Mouse (Mus musculus): Measurements from ENCODE around the gene Pcbd2. TPM values are rescaled to one million over a fixed set of nuclear protein-coding genes. Genes with fewer than 3 reads are reported as not detected.
A peak's percentile ranks its signal among the peaks of the same experiment; 100 is the strongest.

Gene Pcbd2
- polyA plus RNA-seq, 1 experiment from 2014 or later = 46.8 TPM

DNA sequence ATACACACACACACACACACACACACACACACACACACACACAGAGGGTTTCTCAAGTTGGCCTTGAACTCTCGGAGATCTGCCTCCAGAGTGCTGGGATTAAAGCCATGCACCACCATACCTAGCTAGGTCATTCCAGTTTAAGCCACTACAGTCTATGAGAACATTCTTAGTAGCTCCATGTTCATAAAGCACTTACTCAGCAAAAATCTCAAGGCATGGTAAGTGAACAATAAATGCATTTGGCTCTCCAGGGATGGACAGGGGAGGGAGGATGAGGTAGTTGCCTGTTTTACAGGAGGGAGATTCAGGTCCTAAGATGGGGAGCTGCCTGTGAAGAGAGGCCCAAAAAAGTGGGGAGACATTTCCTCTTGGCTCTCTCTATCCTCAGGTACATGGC is 76.8 kb downstream of the Pcbd2 start:
- Histone ChIP-seq H3K9me3 (peaks cover 11% of the 10 kb centered on the region; the same call in 1 of the 2 replicates), H3K4me3 (replicated peaks) (no peak overlapping the region), H3K27me3 (no peaks in the 10 kb centered on the region; the same call in 1 of the 2 replicates), H3K9ac (replicated peaks) (no peak overlapping the region), H3K4me1 (replicated peaks) (0 out of 2 replicates have a peak, but pooled peaks cover 3% of the 10 kb centered on the region), H3K36me3 (no peaks in the 10 kb centered on the region), H3K27ac (no peak overlapping the region), H3K4me2 (no peak overlapping the region)
- no peak for ATAC-seq (ENCODE audit: insufficient number of reproducible peaks, insufficient read depth, low FRiP score, low TSS enrichment, low read depth)
- 96% methylated on average over 1 of the region's 1 CpGs for WGBS

DNA sequence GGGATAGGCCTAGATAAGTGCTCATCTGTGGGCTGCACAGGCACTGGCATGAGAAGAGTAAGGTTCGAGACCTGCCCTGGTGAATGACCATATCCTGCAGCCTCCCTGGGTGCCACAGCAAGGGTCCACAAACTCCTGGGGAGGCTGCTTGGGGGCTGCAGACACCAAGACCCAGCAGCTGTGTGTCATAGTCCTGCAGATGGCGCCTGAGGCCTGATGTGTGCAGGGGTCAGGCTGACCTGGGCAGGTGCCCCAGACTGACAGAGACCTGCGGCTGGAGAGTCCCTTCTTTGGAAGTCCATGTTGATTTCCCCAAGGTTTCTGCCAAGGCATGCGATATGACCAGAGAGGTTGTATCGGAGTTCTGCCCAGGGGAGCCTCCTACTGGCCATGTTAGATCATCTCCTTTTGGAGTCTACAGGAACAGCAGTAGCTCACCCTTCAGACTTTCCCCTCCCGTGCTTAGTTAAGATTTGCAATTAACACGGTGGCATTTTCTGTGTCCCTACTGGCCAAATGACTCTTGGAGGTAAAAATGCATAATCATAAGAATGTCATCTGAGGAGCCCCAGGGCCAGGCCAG is 82.0 kb downstream of the Pcbd2 start:
- 71% methylated on average over 7 of the region's 7 CpGs for WGBS
- no peak for ATAC-seq (ENCODE audit: insufficient number of reproducible peaks, insufficient read depth, low FRiP score, low TSS enrichment, low read depth)
- no peak overlapping the region for H3K9ac ChIP-seq (replicated peaks)
- no peaks in the 10 kb centered on the region for H3K9me3 ChIP-seq
- peaks cover 12% of the 10 kb centered on the region for H3K4me1 ChIP-seq (replicated peaks)
- no peaks in the 10 kb centered on the region; the same call in 1 of the 2 replicates for H3K27me3 ChIP-seq
- no peak overlapping the region for H3K27ac ChIP-seq
- H3K4me3 ChIP-seq (replicated peaks) = no peak overlapping the region
- no peaks in the 10 kb centered on the region for H3K36me3 ChIP-seq
- no peak overlapping the region for H3K4me2 ChIP-seq

DNA sequence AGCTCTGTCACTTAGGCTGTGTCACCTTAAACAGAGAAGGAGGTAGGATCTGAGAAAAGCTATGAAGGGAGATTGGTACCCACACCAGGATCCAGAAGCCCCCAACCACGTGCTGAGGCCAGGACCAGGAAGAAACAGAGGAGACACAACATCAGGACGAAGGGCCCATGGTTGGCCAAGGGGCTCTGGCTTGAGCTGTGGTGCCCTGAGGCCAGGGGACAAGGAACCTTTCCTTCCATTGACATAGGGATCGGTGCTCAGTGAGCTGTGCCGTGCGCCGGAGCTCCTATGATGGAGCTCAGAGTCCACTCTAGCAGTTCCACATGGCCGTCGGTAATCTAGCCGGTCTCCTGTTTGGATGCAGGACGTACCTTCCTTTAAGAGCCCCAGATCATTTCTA is 82.5 kb downstream of the Pcbd2 start:
- Histone ChIP-seq H3K36me3 (no peaks in the 10 kb centered on the region), H3K9me3 (no peaks in the 10 kb centered on the region), H3K27me3 (no peaks in the 10 kb centered on the region; the same call in 1 of the 2 replicates), H3K9ac (replicated peaks) (no peak overlapping the region), H3K27ac (no peak overlapping the region), H3K4me1 (replicated peaks) (peaks cover 11% of the 10 kb centered on the region), H3K4me3 (replicated peaks) (no peak overlapping the region), H3K4me2 (no peak overlapping the region)
- WGBS = 95% methylated on average over 10 of the region's 10 CpGs
- ATAC-seq (ENCODE audit: insufficient number of reproducible peaks, insufficient read depth, low FRiP score, low TSS enrichment, low read depth) = no peak

DNA sequence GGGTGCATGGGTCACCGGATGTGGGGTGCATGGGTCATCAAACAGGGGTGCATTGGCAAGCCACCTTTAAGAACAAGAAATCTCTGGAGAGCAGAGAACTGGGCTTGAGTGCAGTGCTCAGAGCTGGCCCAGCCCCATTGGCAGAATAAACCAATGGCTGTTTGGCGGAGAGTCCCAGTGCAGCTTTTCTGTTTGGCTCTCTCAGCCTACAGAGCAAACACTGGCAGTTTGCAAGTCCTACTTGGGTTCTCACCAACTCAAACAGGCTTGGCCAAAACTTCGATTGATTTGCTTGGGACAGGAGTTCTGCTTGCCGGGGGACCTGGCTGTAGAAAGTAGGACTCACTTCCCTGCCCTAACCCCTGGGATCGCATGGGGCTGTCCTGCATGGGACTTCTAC is 83.8 kb downstream of the Pcbd2 start:
- H3K27ac ChIP-seq = no peak overlapping the region
- H3K36me3 ChIP-seq = no peaks in the 10 kb centered on the region
- ATAC-seq (ENCODE audit: insufficient number of reproducible peaks, insufficient read depth, low FRiP score, low TSS enrichment, low read depth) = no peak
- no peaks in the 10 kb centered on the region for H3K9me3 ChIP-seq
- H3K27me3 ChIP-seq = peaks cover 2% of the 10 kb centered on the region; the same call in 1 of the 2 replicates
- peaks cover 9% of the 10 kb centered on the region for H3K4me1 ChIP-seq (replicated peaks)
- no peak overlapping the region for H3K9ac ChIP-seq (replicated peaks)
- 77% methylated on average over 5 of the region's 5 CpGs for WGBS
- H3K4me2 ChIP-seq = no peak overlapping the region
- no peak overlapping the region for H3K4me3 ChIP-seq (replicated peaks)

DNA sequence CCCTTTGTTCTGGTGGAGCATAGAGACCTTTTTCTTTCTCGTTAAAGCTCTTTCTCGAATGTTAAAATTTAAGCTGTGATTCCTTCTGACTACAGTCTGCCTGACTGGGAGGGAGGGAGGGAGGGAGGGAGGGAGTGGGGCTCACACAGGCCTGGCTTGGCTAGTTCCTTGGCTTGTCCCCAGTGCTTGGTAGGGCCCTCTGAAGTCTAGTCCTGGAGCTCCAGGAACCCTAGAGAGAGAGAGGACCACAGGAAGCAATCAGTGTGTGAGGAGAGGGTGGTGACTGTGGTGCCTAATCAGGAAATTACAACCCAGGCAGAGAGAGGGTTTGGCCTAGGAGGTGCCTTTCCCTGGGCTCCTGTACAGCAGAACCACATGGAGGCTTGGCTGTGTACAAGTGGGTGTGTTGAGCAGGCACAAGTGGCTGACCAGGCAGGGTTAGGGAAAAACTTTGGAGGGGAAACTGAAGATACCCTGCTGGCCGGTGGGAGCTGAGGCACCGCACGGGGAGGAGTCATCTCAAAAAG is 86.4 kb downstream of the Pcbd2 start:
- 0 out of 2 replicates have a peak overlapping the region, but pooled peaks have one; percentile 23 for H3K9ac ChIP-seq (replicated peaks)
- peaks cover 20% of the 10 kb centered on the region for H3K4me1 ChIP-seq (replicated peaks)
- ATAC-seq (ENCODE audit: insufficient number of reproducible peaks, insufficient read depth, low FRiP score, low TSS enrichment, low read depth) = no peak
- WGBS = 58% methylated on average over 5 of the region's 5 CpGs
- no peaks in the 10 kb centered on the region for H3K9me3 ChIP-seq
- H3K27me3 ChIP-seq = peaks cover 10% of the 10 kb centered on the region; the same call in 1 of the 2 replicates
- H3K27ac ChIP-seq = peak overlapping the region; percentile 18
- H3K4me3 ChIP-seq (replicated peaks) = no peak overlapping the region
- H3K4me2 ChIP-seq = no peak overlapping the region
- H3K36me3 ChIP-seq = no peaks in the 10 kb centered on the region

DNA sequence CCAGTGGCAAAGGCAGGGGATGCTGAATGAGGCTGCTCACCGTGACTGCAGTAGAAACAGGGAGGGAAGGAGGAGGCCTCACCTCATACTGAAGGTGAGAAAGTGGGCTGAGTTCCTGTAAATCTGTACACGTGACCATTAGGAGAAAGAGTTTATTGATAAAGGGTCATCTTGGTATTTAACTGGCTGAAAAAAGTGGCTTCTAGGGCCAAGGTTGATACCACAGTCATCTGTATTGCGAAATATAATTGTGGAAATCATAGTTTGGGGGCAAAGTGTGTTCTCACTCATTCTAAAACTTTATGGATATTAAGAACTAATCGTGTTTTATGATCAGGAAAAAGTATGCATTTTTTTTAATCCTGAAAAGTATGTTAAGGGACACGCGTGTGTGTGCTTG is 87.7 kb downstream of the Pcbd2 start:
- H3K27me3 ChIP-seq = peaks cover 10% of the 10 kb centered on the region; the same call in 1 of the 2 replicates
- H3K4me2 ChIP-seq = no peak overlapping the region
- H3K9ac ChIP-seq (replicated peaks) = no peak overlapping the region
- H3K27ac ChIP-seq = no peak overlapping the region
- peaks cover 20% of the 10 kb centered on the region for H3K4me1 ChIP-seq (replicated peaks)
- no peak for ATAC-seq (ENCODE audit: insufficient number of reproducible peaks, insufficient read depth, low FRiP score, low TSS enrichment, low read depth)
- H3K4me3 ChIP-seq (replicated peaks) = no peak overlapping the region
- WGBS = 82% methylated on average over 6 of the region's 6 CpGs
- no peaks in the 10 kb centered on the region for H3K36me3 ChIP-seq
- no peaks in the 10 kb centered on the region for H3K9me3 ChIP-seq

DNA sequence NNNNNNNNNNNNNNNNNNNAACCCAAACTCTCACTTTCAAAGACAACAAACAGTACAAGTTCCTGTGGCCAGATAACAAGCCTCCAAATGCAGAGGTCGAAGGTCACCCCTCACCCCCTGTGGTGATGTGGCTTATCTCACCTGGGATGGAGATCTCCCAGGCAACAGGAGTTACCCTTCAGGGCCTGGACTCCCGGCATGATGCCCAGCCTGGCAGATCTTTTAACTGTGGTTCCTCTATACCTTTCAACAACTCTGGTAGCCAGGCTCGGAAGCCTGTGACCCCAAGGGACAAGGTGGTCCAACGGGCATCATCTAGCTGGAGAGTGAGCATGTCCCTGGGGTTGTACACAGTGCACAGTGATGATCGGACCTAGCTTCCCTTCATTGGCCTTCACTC is 95.3 kb downstream of the Pcbd2 start:
- H3K36me3 ChIP-seq = peaks cover 23% of the 10 kb centered on the region
- no peak for ATAC-seq (ENCODE audit: insufficient number of reproducible peaks, insufficient read depth, low FRiP score, low TSS enrichment, low read depth)
- H3K27me3 ChIP-seq = peaks cover 61% of the 10 kb centered on the region
- WGBS = 54% methylated on average over 5 of the region's 5 CpGs
- no peak overlapping the region for H3K4me3 ChIP-seq (replicated peaks)
- no peak overlapping the region for H3K4me2 ChIP-seq
- peaks cover 37% of the 10 kb centered on the region for H3K4me1 ChIP-seq (replicated peaks)
- H3K9ac ChIP-seq (replicated peaks) = no peak overlapping the region
- H3K9me3 ChIP-seq = no peaks in the 10 kb centered on the region
- H3K27ac ChIP-seq = no peak overlapping the region

DNA sequence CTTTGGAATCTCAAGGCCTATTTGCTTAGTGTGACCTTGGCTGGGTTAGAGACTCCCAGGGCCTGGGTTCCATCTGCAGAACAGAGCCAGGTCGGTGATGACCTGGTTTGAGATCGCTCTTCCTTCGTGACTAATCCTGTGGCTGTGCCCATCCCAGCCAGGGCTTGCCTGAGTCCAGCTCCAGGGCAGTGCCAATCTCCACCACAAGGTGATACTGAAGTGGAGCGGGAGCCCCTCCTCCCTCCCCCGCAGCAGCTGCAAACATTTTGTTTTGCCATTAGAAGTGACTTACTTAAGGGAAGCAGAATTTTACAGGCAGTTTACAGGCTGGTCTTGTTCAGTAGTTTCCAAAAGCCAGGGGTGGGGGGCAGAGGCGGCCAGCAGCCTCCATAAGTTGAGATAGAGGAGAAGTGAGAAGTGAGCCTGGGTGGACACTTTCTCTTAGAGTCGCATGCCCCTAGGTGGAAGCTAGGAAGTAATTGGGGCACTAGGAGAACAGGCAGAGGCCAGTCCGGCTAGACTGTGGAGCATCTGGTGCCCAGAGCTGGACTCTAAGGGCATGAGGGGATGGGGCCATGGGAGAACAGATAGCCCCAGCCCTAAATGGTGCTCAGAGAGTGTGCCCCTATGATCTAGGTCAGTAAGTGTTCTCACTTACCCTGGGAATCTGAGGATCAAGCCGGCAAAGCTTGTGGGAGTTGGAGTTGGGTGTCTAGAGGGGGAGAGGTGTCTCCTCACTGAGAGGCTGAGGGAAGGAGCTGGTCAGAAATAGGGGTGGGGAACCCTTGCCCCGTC is 97.2 kb downstream of the Pcbd2 start:
- peak; percentile 57 for ATAC-seq (ENCODE audit: insufficient number of reproducible peaks, insufficient read depth, low FRiP score, low TSS enrichment, low read depth)
- peak overlapping the region; percentile 95 for H3K27ac ChIP-seq
- peaks cover 75% of the 10 kb centered on the region for H3K27me3 ChIP-seq
- 4% methylated on average over 10 of the region's 10 CpGs for WGBS
- no peaks in the 10 kb centered on the region for H3K9me3 ChIP-seq
- peaks cover 23% of the 10 kb centered on the region for H3K36me3 ChIP-seq
- peaks cover 43% of the 10 kb centered on the region for H3K4me1 ChIP-seq (replicated peaks)
- H3K4me2 ChIP-seq = peak overlapping the region; percentile 74
- peak overlapping the region; percentile 92 for H3K9ac ChIP-seq (replicated peaks)
- peak overlapping the region; percentile 47 for H3K4me3 ChIP-seq (replicated peaks)

DNA sequence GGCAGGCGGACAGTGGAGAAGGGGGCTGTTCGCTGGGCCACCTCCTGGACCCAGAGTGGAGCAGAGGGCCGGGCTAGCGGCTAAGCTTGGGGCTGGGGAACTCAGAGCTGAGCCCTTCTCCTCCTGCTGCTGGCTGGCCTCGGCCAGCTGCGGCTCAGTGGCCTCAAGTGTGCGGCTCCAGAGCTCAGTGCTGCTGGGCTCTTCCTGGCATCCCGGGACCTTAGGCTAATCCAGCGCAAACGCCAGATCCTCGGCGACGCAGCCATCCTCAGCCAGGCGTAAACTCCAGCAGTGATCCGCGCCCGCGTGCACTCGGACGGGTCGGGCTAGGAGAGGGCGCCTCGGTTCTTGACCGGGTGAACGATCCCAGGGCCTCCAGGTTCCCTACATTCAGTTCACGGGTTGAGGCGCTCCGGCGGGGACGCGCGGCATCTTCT is 98.1 kb downstream of the Pcbd2 start:
- H3K4me3 ChIP-seq (replicated peaks) = peak overlapping the region; percentile 47
- ATAC-seq (ENCODE audit: insufficient number of reproducible peaks, insufficient read depth, low FRiP score, low TSS enrichment, low read depth) = peak; percentile 24; the same call in 1 of the 2 replicates
- peaks cover 80% of the 10 kb centered on the region for H3K27me3 ChIP-seq
- peaks cover 45% of the 10 kb centered on the region for H3K4me1 ChIP-seq (replicated peaks)
- no peaks in the 10 kb centered on the region for H3K9me3 ChIP-seq
- peak overlapping the region; percentile 92 for H3K9ac ChIP-seq (replicated peaks)
- H3K36me3 ChIP-seq = peaks cover 23% of the 10 kb centered on the region
- WGBS = 2% methylated on average over 32 of the region's 32 CpGs
- H3K4me2 ChIP-seq = peak overlapping the region; percentile 74
- H3K27ac ChIP-seq = peak overlapping the region; percentile 95

DNA sequence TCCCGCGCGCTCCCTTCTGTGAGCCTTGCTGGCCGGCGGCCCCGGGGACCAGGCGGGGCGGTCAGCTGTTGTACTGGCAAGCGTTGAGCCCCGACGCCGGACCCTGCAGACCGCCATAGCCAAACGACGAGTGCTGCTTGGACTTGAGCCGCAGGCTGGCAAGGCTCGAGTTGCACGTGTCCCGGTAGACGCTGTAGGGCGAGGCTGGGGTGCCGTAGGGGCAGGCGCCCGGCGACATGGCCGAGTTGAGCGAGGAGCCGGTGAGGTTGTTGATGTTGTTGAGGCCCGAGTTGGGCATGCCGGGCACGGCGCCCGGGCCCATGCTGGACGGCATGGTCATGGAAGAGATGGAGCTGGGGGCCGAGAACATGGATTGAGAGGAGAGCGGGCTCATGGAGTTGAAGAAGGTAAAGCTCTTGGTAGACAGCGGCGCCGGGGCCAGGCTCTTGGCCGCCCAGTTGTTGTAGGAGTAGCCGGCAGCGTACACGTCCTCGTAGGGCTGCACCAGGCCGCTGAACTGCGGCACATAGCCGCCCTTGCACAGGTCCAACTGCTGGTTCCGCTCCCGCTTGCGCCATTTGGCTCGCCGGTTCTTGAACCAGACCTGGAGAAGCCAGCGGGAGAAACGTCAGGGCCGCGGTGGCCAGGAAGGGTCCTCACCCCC is 99.0 kb downstream of the Pcbd2 start:
- Histone ChIP-seq H3K9ac (replicated peaks) (peak overlapping the region; percentile 92), H3K9me3 (no peaks in the 10 kb centered on the region), H3K27ac (peak overlapping the region; percentile 95), H3K27me3 (peaks cover 83% of the 10 kb centered on the region), H3K4me2 (peak overlapping the region; percentile 74), H3K4me1 (replicated peaks) (peaks cover 52% of the 10 kb centered on the region), H3K4me3 (replicated peaks) (peak overlapping the region; percentile 47), H3K36me3 (peaks cover 23% of the 10 kb centered on the region)
- ATAC-seq (ENCODE audit: insufficient number of reproducible peaks, insufficient read depth, low FRiP score, low TSS enrichment, low read depth) = no peak
- 2% methylated on average over 56 of the region's 56 CpGs for WGBS

Measured in limb, embryonic 12.5 days (tissue).